Mouse (Mus musculus) frontal cortex, postnatal 36 days (tissue): ENCODE measurements around the gene Fbxo2.
"Not testable (repeated sequence)": the region's sequence is repeated elsewhere in the genome, so short reads cannot be mapped to it uniquely, and the experiment has no call there.

ENCODE experiments used
- DNase-seq, 2 experiments: peaks; one replicate each; pipeline ENCODE4 v3.0.0; 2022; ENCODE audit warnings: low spot score in 2 of 2

Gene Fbxo2

DNA sequence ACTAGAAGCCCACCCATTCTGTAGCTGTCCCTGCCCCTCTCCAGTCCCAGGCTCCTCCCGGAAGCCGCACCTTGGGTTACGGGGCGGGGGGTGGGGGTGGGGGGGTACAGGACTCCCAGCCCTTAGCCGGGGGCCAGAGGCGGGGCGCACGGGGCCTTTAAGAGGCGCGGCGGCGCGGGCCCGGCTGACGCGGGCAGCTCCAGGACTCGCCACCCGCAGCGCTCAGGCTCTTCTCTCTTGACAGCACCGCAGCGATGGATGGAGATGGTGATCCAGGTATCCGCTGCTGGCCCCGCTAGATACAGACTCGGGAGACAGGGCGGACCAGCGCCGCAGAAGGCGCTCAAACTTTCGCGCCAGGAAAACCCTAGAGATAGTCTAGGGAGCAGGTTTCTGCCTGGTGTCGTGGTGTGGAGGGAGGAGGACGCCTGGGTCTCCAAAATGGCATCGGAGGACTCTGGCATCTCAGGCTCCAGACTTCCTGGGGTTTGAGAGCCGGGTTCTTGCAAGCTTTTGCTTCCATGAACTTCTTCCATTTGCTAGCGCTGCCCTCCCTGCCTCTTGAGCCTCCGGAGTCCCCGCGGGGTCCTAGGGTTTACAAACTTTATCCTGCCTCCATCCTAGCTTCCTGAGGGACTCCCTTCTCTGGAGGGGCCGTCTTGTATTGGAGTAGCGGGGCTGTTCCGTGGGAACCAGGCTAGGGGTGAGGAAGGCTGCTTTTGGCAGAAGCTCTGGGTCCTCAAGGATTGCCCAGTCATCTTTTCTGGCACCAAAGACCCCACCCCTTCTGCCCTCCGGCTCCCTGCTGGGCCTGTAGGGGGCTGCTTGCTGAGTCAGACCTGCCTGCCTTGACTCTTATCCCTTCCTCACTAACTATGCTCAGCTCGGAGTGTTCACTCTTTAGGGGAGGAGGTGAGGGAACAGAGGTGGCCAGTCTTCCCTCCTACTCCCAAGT, at the start of gene Fbxo2, which contains the start of gene Fbxo44:
Gene Fbxo2, plus strand, starts transcription at position 186 of the 955 bp plus-strand sequence.
Gene Fbxo44, minus strand, starts transcription at position 47 of the 955 bp plus-strand sequence.
- DNase-seq: peak; percentile 60 to 72

DNA sequence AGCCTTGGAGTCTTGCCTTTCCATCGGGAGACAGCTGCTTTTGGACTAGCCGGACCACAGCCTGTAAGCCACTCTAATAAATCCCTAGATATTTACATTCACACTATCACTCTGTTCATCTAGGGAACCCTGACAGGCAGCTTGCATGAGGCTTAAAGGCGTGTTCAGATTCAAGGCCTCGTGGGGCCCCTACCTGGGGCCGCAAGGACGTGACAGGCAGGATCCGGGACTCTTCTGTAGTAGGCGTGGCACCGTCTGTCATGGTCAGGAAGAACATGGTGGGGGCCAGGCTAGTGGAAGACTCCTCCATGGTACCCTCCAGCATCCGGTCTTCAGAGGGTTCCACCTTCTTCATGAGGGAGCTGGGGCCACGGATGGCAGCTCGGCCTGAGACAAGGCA, 47.9 kb upstream of the Fbxo2 start:
- DNase-seq: no peak

DNA sequence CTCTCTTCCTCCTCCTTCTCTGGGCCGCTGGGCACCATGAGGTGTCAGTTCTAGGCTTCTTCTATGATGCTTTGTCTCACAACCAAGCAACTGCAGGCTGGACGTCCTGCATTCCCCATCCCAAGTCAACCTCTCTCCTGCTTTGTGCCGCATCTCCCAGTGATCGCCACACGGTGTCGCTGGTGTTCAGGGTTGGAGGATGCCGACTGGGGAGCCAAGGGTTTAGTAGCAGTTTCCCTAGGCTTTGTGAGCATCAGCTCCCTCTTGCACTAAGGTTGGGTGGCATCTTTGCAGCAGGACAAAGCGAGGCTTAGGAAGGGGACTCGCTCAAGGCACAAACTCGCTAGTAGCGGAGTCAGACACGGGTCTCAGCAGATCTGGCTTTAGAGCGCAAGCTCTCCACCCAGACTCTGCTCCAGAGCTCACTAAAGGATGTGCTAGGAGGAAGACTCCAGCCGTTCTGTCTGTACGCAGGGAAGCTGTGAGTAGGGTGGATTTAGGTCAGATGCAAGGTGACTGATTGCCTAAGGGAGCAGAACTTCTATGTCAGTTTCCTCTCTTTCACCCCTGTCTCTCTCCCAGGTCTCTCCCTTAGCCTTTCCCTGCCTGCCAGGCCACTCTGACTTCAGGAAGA, 45.5 kb upstream of the Fbxo2 start:
- DNase-seq: peak; percentile 81 to 83

DNA sequence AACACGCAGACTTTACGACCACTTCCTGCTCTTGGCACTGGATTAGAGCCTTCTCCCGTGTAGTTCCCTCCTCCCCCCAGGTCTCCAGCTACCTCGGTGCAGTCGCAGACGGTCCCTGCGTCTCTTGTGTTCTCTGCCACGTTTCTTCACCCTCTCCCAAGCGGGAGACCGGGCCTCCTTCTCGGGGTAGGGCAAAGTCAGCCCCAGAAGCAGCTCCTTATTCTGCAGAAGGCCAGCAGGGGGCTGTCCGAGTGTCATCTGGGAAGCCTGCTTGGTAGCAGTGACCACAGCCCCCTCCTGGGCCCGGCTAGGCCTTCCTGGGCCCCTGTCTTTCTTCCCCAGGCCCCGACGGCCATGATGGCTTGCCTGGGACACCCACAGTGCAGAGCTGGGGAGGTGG, 45.0 kb upstream of the Fbxo2 start:
- DNase-seq: no peak

DNA sequence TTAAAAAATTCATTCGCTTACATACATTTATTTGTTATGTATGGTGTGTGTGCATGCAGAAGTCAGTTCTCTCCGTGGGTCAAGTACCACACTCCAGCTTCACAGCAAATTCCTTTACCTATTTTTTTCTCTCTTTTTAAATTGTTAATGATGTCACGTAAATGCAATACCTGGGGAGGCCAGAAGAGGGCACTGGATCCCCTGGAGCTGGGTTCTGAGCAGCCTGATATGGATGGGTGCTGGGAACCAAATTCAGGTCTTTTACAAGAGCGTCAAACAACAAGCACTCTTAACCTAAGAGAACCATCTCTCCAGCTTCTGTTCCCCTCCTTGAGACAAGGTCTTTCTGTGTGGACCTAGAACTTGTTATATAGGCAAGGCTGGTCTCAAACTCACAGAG, 43.8 kb upstream of the Fbxo2 start:
- no peak for DNase-seq

DNA sequence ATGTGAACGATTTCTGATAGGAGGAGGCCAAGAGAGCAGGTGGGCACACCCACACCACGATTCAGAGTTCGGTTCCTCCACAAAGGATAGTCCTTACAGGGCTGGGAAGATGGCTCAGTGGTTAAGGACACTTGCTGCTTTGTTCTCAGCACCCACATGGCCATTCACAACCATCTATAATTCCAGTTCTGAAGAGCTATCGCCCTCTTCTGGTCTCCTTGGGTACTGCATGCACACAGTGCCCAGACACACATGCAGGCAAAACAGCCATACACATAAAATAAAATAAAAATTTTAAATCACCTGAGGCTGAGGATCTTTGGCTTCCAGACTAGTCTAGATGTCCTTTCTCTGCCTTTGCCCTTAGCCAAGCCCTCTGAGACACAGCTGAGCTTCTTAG, 43.0 kb upstream of the Fbxo2 start:
- no peak for DNase-seq

DNA sequence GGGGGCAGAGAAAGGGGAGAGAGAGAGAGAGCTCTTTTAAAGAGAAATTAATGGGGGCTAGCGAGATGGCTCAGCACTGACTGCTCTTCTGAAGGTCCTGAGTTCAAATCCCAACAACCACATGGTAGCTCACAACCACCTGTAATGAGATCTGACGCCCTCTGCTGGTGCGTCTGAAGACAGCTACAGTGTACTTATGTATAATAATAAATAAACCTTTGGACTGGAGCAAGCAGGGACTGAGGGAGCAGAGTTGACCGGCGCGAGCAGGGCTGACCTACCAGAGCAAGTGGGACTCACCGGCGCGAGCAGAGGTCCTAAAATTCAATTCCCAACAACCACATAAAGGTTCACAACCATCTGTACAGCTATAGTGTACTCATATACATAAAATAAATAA, 40.8 kb upstream of the Fbxo2 start:
- DNase-seq: not testable (repeated sequence)

DNA sequence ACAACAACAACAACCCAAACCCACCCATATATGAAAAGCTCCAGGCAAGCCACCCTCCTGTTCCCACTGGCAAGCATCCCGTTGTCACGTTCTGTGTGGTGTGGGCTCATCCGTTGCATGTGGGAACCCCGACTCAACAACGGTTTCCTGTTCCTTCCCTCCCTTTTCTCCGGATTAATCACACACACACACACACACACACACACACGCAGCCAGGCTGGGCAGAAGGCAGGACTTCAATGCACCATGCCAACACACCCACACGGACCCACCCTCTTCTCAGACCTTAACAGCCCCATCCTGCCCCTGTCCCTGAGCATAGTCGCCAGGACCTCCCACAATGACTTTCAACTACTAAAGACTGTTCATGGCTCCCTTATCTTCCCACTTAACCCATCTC, 39.9 kb upstream of the Fbxo2 start:
- DNase-seq: no peak

DNA sequence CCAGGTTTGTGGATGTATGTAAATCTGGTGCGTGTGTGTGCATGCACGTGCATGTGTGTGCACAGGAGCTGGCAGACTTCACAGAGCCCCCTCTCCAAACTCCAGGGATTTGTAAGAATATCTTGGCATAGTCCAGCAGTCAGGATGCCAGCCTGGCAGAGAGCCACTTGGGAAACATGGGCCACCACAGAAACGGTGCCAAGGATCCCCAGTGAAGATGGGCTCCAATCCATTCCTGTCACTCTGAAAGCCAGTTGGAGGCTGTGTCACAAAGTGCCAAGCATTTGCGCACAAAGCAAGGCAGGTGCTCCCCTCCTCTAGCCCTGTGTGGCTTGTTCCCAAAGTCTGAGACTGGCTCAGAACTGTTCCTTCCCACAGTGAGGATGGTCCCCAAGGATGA, 39.1 kb upstream of the Fbxo2 start:
- peak in 1 of 2 experiments; percentile 41 for DNase-seq

DNA sequence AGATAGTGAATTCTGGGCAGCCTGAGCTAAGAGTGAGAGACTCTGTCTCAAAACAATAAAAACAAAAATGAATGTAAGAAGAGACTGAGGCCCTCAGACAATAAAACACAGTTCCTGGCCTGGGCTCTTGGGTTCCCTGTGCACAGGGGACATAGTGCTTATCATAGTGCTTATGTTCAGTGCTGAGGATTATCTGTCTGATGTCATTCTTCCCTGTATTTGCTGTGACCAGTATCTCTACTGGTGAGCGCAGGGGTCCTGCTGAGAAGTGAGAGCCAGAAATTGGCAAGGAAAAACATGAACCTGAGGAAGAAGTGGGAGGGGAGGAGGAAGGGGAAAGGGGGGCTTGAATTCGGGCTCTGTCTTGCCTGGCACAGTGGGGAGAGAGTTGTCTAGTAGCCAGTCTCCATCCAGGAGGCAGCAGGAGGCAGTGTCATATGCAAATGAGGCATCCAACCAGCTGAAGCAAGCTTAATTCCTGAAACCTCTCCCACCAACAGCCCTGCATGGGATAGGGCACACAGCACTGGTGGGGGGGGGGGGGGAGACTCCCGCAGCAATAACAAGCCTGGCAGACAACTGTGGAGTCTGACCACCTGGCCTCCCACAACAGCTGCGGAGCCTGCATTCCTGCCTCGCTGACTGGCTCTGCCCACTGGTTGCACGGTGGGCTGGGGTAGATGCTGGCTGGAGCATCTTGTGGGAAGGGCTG, 38.3 kb upstream of the Fbxo2 start:
- DNase-seq: no peak

DNA sequence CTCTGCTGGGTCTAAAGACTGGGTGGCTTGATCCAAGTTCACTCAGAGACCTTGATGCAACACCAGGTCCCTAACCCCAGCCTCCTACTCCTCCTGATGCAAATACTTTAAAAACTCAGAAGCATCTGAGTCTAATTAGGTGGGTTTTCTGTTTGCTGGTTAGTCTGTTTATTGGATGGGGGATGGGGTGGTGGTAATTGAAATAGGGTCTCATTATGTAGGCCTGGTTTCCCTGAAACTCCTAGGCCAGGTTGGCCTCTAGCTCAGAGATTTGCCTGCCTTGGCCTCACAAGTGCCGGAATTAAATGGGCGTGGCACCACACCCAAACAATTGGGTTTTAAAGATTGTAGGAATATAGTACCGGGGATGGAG, 37.7 kb upstream of the Fbxo2 start:
- DNase-seq: no peak

DNA sequence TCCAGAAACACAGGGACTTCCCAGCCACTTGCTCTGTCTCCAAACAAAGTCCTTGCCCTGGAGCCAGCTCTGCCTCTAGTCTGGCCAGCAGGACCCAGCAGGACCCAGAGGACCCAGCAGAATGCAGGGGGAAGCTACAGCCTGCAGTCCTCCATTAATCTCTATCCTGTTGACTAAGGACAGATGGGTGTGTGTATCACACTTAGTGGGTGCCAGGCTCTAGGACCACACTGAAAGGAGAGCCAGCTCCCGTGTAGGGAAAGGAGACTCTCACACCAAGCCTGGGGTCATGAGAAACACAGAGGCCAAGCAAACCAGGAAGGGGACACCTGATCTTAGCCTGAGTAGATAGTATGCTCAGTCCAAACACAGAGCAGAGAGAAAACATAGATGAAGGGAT, 32.2 kb upstream of the Fbxo2 start:
- DNase-seq: no peak

DNA sequence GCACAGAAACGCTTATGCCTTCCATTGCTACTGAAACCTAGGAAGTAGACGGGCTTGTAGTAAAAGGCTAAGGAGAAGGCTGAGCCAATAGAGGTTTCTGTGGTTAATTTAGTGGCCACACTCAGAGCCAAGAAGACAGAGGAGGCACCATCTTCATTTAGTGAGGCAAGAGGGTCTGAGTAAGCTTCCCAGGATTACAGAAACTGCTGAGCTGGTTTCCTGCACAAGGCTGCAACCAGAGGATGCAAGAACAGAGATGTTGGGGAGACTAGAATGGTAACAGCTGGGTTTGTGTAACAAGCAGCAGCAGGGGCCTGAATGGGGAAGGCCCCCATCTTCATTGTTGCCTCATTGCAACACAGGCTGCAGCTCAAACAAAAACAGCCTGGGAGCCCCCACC, 31.7 kb upstream of the Fbxo2 start:
- DNase-seq: no peak

DNA sequence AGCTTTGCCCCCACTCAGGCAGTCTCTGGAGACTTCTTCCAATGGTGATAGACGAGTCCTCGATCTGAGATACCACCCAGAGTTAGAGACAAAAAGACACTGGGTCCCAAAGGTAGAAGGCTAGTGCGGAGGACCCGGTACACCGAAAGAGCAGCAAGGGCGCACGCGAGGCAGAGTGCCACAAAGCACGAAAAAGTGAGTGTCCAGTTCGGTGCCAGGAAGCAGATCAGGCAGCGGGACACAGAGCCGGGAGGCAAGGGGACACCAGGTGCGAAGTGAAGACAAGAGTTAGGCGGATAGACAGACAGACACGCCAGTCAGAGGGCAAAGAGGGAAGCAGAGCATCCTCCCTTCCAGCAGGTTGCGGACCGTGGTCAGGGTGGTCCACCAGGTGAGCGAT, 30.3 kb upstream of the Fbxo2 start, which contains the start of gene Mad2l2:
Gene Mad2l2, plus strand, starts transcription at position 252 of the 400 bp plus-strand sequence.
- no peak for DNase-seq

DNA sequence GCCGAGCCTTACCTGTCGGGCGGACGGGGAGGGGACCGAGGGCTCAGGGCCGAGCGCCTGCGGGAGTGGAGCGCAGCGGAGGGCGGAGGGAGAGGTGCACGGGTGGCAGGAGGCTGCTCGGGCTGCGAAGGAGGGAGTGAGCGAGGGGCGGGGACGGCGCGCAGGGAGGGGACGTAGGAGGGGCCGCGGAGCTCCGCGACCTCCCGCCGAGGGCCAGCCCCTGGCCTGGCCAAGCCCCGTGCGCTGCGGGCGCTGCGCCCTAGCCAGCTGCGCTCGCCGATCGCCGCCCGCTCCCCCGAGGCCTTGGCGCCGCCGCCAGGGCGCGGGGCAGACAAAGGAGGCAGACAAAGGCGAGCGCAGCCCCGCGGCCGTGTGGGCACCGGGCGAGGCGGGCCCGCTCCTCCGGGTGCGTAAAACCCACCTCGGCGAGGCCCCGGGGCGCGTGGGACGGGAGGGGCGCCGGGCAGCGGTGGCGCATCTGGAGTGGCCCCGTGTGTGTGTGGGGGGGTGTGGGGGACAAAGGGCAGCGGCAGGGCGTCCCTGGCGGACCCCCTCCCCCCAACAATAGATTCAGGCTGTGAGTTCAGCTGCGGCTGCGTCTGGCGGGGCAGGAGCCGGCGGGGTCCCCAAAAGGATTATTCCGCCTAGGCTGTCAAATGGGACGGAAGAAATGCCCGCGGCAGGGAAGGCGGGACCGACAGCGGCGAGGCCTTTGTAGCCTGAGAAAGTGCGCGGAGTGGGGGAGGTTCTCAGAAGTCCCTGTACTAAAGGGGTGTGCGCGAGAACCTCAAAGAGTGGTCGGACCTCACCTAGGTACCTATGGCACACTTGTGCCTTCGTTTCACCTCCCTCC, 29.6 kb upstream of the Fbxo2 start, which contains the start of gene Draxin:
Gene Draxin, minus strand, starts transcription at position 138 of the 853 bp plus-strand sequence.
- no peak for DNase-seq

DNA sequence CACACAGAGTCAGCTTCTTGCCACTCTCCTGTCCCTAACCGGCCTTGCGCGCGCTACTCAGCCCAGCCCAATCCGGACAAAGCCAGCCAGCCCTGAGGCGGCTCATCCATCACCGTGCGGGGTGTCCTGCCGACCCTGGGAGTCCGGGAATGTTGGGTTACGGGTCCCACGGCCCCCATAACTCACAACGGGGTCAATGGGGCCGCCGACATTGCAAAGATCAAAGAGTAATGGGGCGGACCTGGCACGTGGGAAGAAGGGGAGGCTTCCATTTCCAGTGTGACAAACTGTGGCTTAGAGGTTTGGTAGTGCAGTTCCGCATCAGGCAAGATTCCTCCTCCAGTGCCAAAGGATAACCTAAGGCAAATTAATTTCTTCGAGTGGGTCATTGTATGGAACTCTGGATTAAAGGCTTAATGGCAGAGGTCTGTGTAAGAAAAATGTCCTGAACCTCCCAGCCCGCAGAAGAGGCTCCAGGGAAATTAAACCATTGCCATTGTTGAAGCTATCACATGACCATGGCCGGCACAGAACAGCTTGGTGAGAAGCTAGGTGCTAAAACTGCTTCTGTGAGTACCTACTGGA, 28.8 kb upstream of the Fbxo2 start:
- DNase-seq: no peak

DNA sequence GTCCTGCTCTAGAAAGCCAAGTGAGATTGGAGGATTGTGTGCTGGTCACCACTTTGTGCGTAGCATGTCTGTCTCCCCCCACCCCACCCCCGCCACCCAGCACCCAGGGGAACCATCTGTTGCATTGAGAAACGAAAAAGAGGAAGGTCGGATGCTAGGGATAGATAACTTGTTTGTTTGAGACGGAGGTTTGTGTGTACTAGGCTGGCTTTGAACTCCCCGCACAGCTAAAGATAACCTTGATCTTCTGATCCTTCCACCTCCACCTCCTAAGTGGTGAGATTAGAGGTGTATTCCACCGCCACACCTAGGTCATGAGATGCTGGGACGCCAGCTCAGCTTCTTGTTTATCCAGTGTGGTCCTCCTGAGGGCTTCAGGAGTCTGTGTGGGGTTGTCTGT, 25.4 kb upstream of the Fbxo2 start:
- DNase-seq: no peak

DNA sequence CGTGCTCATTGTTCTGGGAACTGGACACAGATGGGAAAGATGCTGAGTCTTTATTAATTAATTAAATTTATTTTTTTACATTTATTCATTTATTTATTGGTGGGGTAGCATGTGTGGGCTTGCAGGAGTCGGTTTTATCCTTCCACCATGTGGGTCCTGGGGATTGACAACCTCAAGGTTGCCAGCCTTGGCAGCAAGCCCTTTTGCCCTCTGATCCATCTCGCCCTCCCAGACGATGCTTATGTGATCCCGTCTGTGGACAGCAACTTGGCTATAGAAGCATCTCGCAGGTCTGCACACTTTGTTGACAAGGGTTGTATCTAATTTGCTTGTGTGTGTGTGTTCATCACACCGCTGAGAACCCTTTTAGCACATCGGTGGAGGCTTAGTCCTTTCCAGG, 22.9 kb upstream of the Fbxo2 start:
- DNase-seq: no peak

DNA sequence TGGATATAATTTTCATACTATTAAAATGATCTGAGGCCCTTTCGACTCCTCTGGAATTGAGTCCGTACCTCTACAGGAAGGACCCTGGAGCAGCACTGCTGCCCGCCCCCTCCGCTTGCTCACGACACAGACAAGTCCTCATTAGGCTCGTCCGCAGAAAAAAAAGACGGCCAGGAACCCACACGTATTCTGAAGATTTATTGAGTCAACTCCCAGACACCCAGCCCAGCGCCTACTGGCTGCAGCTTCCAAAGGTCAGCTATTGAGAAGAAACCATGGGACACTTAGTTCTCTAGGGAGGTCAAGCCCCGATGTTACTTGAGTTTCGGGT, 20.7 kb upstream of the Fbxo2 start:
- DNase-seq: no peak

DNA sequence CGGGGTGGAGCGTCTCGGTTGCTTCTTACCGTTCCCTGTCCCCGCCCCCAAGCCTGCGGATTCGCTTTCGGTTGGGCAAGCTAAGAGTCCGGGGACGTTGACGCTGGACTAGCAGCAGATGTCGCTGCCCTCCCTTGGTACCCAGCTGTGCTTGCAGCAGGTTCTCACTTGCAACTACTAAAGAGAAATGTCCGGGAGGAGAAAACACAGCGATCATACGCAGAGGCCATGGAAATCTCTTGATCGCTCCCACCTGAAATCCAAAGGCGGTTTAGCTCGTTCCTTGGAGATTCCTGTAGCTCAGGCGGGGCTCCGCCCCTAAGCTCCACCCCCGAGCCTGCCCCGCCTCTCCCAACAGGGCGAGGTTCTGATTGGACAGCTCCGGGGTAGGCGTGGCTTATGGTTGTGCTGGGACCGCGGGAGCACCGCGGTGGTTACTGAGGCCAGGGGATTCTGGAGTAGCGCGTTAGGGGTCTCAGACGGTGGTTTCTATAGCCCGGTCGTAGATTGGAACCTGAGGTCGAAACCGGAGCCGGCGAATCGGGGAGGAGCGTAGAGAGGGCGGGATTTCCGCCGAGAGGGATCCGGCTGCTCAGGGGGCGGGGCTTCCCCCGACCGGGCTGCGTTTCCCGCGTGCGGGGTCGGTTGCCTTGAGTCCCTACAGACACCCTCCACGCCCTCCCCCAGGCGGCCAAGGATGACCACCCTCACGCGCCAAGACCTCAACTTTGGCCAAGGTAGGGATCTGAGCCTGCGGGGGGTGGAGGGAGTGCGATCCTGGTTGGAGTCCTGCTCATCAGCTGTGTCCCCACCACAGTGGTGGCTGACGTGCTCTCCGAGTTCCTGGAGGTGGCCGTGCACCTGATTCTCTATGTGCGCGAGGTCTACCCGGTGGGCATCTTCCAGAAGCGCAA, 20.1 kb upstream of the Fbxo2 start:
- peak; percentile 93 to 96 for DNase-seq
